Mouse (Mus musculus) spleen, adult 2 months (tissue): ENCODE results near the gene Dglucy. TPM values are rescaled to one million over a fixed set of nuclear protein-coding genes. Genes with fewer than 3 reads are reported as not detected.
A peak's percentile ranks its signal among the peaks of the same experiment; 100 is the strongest.

Experiments
- DNase-seq, 2 experiments: peaks; one replicate each; pipeline versions ENCODE4 v3.0.0 to v3.0.0-alpha.2; 2012 to 2021; ENCODE audit warnings: low spot score in 2 of 2, low read depth in 1 of 2
- H3K27ac ChIP-seq: fragments of 200-500 bp; 2 replicates; pipeline ENCODE4 v1.5.1; 2012; ENCODE audit warnings: low read length, inconsistent platforms; ENCODE audit not compliant: insufficient read depth
- H3K27me3 ChIP-seq: fragments of 200-500 bp; 2 replicates; pipeline ENCODE4 v1.6.1; 2012; ENCODE audit warnings: mild to moderate bottlenecking, moderate library complexity, low read length, inconsistent platforms; ENCODE audit not compliant: control insufficient read depth, insufficient read depth
- H3K36me3 ChIP-seq: fragments of 200-500 bp; 2 replicates; pipeline ENCODE4 v1.6.1; 2012; ENCODE audit warnings: mild to moderate bottlenecking, low read length, inconsistent platforms; ENCODE audit not compliant: control insufficient read depth, insufficient read depth
- H3K4me1 ChIP-seq: fragments of 200-500 bp; 2 replicates; pipeline ENCODE4 v1.6.1; 2011; ENCODE audit warnings: inconsistent platforms; ENCODE audit not compliant: control insufficient read depth, insufficient read depth, insufficient read length
- H3K4me3 ChIP-seq: fragments of 200-500 bp; 2 replicates; pipeline ENCODE4 v1.5.1; 2011; ENCODE audit warnings: mild to moderate bottlenecking, inconsistent platforms; ENCODE audit not compliant: insufficient read depth, insufficient read length; ENCODE audit errors: extremely low read depth
- CTCF ChIP-seq: fragments of 200-500 bp; IDR thresholded peaks from 2 replicates; pipeline ENCODE4 v1.5.1; 2011; ENCODE audit warnings: mild to moderate bottlenecking, inconsistent platforms; ENCODE audit not compliant: insufficient read depth, insufficient read length, insufficient replicate concordance; ENCODE audit errors: extremely low read depth
- POLR2A ChIP-seq: fragments of 200-500 bp; IDR thresholded peaks from 2 replicates; pipeline ENCODE4 v1.6.1; 2011; ENCODE audit warnings: low read depth, low read length, inconsistent platforms
- WGBS: fragments of 180-500 bp; shearing (Covaris S2); methylation state at CpG from one replicate; pipeline ENCODE4 v1.1.7; 2018; 5-methylcytosine and 5-hydroxymethylcytosine counted together
- polyA plus RNA-seq: library from polyadenylated mRNA; depleted of rRNA; stranded (reverse); fragments of >200 nt; gene quantifications from 2 replicates; pipeline ENCODE4 v1.2.3, GENCODE M21; 2012

Dglucy gene
- polyA plus RNA-seq, 1 experiment = 5.2 TPM

DNA sequence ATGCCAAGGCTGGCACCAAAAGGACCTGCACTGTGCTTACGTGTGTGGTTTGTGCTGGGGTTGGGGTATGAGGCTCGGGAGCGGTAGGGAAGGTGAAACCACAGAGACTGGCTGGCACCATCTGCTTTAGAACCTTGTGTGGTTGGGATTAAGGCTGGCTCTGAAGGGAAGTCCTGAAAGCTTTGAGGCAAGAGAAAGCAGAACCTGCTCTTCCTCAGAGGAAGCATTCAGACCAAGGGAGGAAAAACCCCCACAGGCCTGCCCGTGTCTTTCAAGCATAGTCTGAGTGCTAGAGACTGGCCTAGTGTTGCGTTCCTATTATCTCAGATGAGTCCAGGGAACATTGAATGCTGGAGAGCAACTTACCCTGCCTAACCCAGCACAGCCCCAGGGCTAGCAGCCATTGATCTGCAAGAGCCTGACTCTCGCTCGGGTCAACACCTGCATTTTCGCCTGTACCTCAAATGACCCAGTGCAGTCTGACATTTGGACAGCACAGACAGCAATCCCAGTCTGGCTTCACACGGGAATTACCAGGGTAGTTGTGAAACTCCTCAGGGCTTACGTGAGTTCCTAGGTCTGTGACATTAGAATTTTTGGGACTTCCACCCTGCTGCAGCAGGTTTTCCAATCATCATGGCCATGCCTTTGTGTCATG, 452 bp upstream of the Dglucy start:
- Histone ChIP-seq H3K4me3 (no peak overlapping the region), H3K36me3 (no peaks in the 10 kb centered on the region), H3K27me3 (no peaks in the 10 kb centered on the region), H3K27ac (peak overlapping the region; percentile 36), H3K4me1 (peaks cover 18% of the 10 kb centered on the region; the same call in 1 of the 2 replicates)
- 28% methylated on average over 10 of the region's 10 CpGs for WGBS
- no peak for DNase-seq
- TF ChIP-seq POLR2A (no peak), CTCF (no peak)

- 92% methylated on average over 10 of the region's 10 CpGs for WGBS
- DNase-seq = no peak
- Histone ChIP-seq H3K4me1 (peaks cover 18% of the 10 kb centered on the region; the same call in 1 of the 2 replicates), H3K4me3 (no peak overlapping the region), H3K36me3 (no peaks in the 10 kb centered on the region), H3K27ac (no peak overlapping the region), H3K27me3 (no peaks in the 10 kb centered on the region)
- TF ChIP-seq CTCF (no peak), POLR2A (no peak)
These were observed 1.6 kb downstream of the Dglucy start for GRCm38 (mm10) chr12:100780416-100780815.

DNA sequence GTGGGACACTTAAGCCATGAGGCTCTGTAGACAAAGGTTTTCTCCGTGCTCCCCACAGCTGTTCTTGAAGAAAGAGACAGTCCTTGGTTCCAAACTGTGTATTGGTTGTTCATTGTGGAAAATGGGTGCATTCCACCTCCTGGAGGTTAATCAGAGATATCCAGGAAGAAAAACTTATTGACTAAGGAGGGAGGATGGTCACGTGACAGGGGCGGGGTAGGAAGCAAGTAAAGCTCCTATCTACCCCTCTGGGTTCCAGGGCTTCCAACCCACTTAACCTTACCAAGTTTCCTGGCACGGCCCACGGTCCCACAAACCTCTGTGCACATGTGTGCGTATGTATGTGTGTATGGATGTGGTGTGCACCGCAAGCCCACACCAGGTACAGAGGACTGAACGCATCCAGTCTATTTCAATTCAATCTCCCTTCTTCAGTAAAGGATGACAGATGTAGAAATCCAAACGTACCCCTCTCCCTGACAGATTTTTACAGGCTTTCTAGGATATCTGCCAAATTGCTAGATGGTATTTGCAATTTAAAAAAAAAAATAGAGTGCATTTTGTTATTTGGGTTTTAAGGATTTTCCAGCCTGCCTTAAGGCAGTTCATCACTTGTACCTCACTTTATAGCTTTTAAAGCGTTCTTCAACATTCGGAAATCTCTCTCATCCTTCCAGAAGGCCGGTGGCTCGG, 2.7 kb downstream of the Dglucy start:
- Histone ChIP-seq H3K27ac (no peak overlapping the region), H3K4me3 (no peak overlapping the region), H3K27me3 (no peaks in the 10 kb centered on the region), H3K4me1 (peaks cover 14% of the 10 kb centered on the region; the same call in 1 of the 2 replicates), H3K36me3 (no peaks in the 10 kb centered on the region)
- 82% methylated on average over 13 of the region's 13 CpGs for WGBS
- no peak for DNase-seq
- no peak for TF ChIP-seq CTCF

DNA sequence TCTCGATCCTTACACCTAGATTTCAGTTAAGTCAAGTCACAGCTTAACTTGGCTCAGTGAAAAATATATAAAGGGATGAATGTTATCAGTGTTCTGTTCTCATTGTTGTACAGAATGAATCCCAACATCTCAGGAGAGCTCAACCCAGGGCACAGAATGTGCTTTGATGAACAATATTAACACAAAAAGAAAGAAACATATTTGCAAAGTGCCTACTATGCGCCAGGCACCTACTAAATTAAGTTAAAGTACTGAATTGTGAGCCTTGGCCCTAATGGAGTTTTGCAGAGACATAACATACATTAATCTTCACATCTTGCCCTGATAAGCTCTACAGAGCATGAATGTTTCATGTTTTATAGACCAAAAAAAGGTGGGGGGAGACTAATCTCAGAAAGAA, 5.3 kb downstream of the Dglucy start:
- no peak for TF ChIP-seq POLR2A
- no peak for TF ChIP-seq CTCF
- DNase-seq = no peak
- Histone ChIP-seq H3K27me3 (no peaks in the 10 kb centered on the region), H3K4me1 (peaks cover 10% of the 10 kb centered on the region; the same call in 1 of the 2 replicates), H3K27ac (no peak overlapping the region), H3K4me3 (no peak overlapping the region), H3K36me3 (no peaks in the 10 kb centered on the region)
- WGBS = 82% methylated on average over 2 of the region's 2 CpGs

DNA sequence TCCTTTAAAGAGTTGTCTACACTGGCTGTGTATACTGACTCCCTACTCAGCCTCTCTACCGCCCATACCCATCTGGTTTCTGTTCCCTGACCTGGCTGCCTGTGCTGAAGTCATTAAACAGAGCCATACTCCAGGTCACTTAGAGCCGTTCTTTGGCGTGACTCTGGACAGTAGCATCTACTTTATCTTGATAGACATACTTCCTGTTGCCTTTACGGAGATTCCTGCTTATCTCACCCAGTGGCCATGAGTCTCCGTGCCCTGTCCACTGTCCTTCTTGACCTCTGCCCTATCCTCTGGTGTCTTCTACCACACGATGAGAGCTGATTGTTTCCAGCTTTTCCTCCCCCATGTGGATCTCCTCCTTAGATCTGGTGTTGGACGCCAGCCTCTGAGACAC, 6.5 kb downstream of the Dglucy start:
- no peaks in the 10 kb centered on the region for H3K27me3 ChIP-seq
- no peaks in the 10 kb centered on the region for H3K36me3 ChIP-seq
- TF ChIP-seq POLR2A (no peak), CTCF (no peak)
- H3K27ac ChIP-seq = no peak overlapping the region
- H3K4me1 ChIP-seq = peaks cover 1% of the 10 kb centered on the region; the same call in 1 of the 2 replicates
- WGBS = 65% methylated on average over 7 of the region's 7 CpGs
- no peak for DNase-seq
- no peak overlapping the region for H3K4me3 ChIP-seq

DNA sequence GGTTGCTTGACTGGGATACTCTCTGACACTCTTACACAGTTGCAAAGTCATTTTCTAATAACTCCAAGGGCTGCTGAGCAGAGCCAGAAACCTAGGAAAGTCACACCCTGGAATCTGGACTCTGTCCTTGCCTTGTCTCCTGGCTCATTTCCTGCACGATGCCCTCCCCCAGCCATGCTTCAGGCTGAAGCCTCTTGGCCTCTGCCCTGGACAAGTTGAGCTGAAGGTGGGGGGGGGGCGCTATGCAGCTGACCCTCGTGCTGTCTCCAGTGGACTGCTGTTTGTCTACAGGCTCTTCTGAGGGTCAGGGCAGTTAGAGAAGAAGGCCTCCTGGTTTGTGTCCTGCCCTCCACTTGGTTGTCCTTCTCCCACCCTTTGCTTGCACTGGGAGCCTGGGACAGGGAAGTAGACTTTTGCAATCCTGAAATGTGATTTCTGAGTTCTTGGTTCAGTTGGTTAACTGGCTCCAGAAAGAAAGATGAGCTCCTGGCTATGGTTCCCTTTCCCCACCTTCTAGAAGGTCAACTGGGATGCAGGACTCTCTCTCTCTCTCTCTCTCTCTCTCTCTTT, 11.2 kb downstream of the Dglucy start:
- Histone ChIP-seq H3K27me3 (no peaks in the 10 kb centered on the region), H3K4me3 (no peak overlapping the region), H3K36me3 (no peaks in the 10 kb centered on the region), H3K27ac (no peak overlapping the region), H3K4me1 (peaks cover 3% of the 10 kb centered on the region; the same call in 1 of the 2 replicates)
- 77% methylated on average over 3 of the region's 3 CpGs for whole genome bisulfite sequencing
- no peak for DNase-seq
- TF ChIP-seq POLR2A (no peak), CTCF (no peak)
